Mouse (Mus musculus) thymus, adult 2 months (tissue): ENCODE measurements around the gene Gm49333.

Experiments
- CTCF ChIP-seq: fragments of 200-500 bp; IDR thresholded peaks from 2 replicates; pipeline ENCODE4 v1.5.1; 2012; ENCODE audit warnings: mild to moderate bottlenecking, control low read depth, low read length, moderate library complexity, borderline replicate concordance; ENCODE audit not compliant: control insufficient read depth, poor library complexity, insufficient read depth; ENCODE audit errors: extremely low read depth
- POLR2A ChIP-seq: fragments of 200-500 bp; IDR thresholded peaks from 2 replicates; pipeline ENCODE4 v1.6.1; 2012; ENCODE audit warnings: mild to moderate bottlenecking, low read length, control low read depth, moderate library complexity; ENCODE audit not compliant: control insufficient read depth, poor library complexity, insufficient read depth; ENCODE audit errors: extremely low read depth

- TF ChIP-seq CTCF (no peak), POLR2A (no peak)
Observed at GRCm38 (mm10) chr16:20621991-20622685, 10.7 kb downstream of the Gm49333 start.
